Mouse (Mus musculus) telencephalon, adult 2 months (tissue): Measurements from ENCODE around the gene Apba1.

Experiments used
- DNase-seq: peaks from one replicate; pipeline ENCODE4 v3.0.0-alpha.2; 2011; ENCODE audit warnings: low read depth, low spot score

Apba1 gene

DNA sequence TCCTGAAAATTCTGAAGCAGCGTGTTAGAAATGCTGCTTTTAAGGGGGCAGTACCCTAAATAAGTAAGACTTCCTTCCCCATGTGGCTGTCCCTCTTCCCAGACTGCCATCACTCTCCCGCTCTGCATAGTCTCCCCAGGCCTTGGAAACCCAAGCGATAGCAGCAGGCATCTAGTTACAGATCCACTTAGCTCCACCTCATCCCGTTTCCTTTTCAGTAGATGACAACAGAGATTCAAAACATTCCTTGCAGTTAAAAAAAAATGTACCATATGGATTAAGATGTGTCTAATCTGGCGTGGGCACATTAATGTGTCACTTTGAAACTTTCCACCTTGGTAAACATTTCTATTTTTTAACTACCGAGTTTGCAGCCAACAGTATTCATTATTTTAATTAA lies 48.1 kb downstream of the Apba1 start:
- DNase-seq: peak; percentile 44

DNA sequence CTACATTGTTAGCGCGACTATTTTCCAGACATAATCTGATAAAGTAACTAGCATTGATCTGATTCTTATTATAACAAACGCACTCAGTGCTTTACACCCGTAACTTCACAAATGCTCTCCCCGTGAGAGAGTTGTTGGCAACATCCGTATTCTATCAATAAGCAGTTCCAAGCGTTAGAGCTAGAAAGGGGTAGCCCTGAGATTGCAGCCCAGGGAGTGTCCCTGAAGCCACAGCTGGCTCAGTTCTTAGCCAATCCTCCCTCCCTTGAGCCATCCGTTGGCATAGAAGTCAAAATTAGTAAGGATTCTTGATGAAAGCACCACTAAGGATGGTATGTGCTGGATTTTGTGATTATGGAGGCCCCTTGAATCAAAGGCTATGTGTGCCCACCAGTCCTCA lies 48.7 kb downstream of the Apba1 start:
- DNase-seq: no peak

GRCm38 (mm10) chr19:23809236-23809635 lies 50.5 kb downstream of the Apba1 start:
- DNase-seq: no peak

DNA sequence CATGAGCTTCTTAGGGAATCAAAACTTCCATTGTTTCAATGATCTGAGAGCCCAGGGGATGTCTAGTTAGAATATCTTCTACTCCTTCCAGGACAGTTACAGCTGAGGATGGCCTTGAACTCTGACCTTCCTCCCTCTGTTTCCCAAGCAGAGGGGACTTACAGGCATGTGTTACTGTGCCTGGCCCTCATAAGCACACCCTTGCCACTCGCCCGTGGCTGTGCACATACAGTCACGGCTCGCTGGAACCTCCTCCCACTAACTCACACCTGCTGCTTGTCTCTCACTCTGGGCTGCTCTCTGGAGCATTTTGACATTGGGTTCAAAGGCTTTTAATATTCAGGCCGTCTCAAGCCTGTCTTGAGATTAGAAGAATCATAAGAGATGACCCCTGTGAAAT lies 51.8 kb downstream of the Apba1 start:
- no peak for DNase-seq

- no peak for DNase-seq
These were observed 52.3 kb downstream of the Apba1 start for GRCm38 (mm10) chr19:23810976-23811375.

GRCm38 (mm10) chr19:23816762-23817161 lies 58.1 kb downstream of the Apba1 start:
- no peak for DNase-seq

GRCm38 (mm10) chr19:23817196-23817595 lies 58.5 kb downstream of the Apba1 start:
- DNase-seq: no peak

GRCm38 (mm10) chr19:23819882-23820281 lies 61.2 kb downstream of the Apba1 start:
- no peak for DNase-seq

DNA sequence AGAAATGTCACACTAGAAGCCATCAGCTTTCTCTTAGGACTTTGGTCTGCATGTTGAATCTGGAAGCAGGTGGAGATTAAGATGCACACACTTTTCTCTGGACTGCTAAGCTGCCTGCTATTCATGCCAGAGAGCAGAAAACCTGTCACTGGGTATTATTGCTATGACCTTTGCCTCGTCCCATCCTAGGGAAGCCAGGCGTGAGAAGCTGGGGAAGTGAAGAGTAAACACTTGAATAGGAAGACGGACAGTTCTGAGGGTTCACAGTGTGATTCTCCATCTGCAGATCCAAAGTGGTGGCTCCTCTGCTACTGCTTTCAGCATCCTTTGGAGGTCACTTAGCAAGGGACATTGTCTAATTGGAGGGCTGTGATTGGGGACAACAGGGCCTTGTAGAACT lies 63.8 kb downstream of the Apba1 start:
- no peak for DNase-seq

- DNase-seq: no peak
These were observed 64.8 kb downstream of the Apba1 start for GRCm38 (mm10) chr19:23823533-23823932.

DNA sequence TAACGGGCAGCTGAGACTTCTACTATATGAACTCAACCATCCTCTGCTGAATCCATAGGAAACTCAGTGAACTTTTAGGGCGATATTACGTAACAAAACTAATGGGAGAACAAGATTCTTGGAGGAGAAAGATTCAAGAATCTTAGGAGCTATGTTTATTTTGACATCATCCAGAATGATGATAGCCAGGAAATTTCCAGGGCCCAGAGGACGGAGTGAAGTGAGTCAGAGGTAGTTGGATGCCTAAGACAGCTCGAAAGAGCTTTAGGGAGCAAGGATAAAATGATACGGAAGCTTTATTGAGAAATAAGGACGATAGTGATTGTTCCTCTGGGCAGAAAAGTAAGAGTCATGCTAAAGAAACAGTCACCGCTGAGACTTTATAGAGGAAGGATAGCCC lies 67.6 kb downstream of the Apba1 start:
- DNase-seq: no peak

DNA sequence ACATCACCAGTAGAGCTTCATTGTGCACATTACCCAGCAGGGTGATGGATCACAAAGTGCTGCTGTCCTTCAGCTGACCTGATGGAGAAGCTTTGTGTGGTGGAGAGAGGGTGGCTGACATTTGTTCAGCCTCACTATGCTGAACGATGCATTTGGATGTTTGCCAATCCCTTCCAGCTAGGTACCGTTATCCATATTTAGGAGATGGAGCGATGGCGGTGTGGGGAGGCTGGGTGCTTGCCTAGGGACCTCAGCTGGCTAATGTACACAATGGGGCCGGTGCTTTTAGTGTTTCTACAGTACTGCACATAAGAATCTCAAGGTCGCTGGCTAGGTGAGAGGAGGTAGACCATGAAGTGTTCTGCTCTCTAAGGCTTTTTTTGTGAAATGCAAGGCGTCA lies 72.1 kb downstream of the Apba1 start:
- DNase-seq: no peak

DNA sequence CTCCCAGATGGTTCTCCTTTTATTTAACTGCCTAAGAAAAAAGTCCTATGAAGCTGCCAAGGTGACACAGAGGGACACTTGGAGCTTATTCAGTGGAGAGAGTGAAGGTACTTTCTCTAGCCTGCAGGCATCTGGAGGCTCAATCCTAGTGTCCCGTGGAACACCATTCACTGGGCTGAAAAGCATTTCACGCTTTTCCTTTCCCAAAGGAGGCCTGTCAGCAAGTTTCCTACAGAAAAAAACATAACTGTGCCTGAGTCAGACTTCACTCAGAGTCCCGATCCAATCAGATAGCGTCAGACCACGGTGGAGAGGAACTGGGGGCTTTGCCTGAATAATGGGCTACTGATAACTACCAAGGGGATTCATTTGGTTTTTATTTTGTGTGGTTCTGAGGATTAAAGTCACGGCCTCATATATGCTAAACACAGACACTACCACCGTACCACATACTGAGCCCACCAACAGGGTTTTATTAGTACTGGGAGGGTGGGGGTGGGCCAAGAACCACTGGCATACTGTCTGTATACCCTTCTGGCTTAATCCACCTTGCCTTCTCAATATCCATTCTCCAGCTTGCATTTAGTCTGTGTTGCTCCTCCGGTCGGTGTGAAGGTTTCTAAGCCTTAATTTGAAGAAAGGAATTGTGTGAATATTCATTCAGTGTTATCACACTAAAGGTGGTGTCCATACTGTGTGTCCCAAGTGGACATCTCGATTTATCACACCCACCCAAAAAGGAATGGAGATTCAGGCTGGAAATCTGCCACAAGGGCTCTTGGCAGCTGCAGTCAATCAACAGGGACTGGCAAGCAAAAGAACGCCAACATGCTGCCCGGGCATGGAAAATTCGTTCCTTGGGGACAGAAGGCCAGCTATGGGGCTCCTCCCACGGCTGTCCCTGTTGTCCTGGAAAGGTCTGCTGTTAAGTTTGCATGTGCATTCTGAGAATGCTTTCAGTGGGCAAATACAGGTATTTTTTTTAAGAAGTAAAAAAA lies 75.3 kb downstream of the Apba1 start:
- DNase-seq: no peak

DNA sequence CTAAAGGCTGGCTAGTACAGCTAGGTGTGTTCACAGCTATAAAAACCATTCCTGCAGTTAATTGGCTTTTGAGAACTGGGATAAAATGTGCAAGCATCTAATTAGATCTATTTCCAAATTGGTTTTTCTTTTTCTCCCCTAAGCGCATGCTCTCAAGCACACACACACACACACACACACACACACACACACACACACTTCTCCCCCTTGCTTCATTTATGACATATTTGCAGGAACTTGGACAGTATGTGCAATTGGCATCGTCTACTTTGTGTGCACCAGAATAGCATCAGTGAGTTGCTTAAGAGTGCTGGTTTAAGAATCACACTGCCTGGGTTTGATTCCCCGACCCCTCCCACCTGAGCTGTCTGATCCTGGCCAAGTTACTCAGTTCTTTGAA lies 76.0 kb downstream of the Apba1 start:
- DNase-seq: peak; percentile 70

DNA sequence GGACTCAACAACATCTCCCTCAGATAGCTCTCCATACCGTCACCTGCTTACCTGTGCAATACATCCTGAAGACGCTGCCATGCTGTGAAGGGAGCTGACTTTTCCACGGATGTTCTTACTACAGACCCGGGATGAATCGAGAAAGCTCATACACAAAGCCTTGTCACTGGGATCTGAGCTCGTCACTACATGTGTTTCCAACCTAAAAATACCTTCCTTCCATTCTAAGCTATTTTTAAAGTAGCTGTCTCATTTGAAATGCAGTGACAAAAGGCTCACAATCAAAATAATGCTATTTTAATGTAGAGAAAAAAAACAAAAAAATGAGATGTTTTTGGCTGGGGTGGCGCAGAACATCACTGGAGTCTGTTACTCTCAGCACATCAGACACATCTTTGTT lies 97.1 kb downstream of the Apba1 start:
- no peak for DNase-seq

DNA sequence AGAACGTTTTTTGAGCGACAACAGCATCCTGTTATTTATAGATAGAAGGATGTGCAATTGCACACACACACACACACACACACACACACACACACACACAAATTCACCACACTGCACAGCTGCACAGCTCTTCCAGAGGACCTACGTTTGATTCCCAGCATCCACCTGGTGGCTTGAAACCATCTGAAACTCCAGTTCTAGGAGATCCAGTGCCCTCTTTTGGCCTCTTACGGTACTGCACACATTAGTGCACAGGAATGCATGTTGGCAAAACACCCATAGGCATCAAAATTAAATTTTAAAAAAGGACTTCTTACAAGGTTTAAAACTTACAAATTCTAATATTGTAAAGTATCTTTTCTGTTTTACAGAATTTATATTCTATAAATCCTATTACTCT lies 99.4 kb downstream of the Apba1 start:
- DNase-seq: no peak

DNA sequence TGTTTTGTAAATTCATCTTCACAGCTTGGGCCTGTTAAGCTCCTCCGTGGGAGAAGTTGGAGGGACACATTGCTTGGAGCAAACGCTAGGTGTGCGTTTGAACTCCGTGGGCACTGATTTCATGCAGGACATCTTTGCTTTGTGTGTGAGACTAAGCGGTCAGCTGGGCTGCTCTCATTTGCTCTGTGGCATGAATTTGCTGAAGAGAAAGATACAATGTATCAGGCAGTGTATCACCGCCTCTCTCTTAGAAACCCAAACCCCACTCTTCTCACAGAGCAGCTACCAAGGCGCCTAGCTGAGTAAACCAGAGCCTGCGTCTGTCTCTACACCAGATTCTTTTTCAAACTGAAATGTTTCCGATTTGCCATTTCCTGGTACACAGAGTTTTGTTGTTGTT lies 100.1 kb downstream of the Apba1 start:
- DNase-seq: no peak

DNA sequence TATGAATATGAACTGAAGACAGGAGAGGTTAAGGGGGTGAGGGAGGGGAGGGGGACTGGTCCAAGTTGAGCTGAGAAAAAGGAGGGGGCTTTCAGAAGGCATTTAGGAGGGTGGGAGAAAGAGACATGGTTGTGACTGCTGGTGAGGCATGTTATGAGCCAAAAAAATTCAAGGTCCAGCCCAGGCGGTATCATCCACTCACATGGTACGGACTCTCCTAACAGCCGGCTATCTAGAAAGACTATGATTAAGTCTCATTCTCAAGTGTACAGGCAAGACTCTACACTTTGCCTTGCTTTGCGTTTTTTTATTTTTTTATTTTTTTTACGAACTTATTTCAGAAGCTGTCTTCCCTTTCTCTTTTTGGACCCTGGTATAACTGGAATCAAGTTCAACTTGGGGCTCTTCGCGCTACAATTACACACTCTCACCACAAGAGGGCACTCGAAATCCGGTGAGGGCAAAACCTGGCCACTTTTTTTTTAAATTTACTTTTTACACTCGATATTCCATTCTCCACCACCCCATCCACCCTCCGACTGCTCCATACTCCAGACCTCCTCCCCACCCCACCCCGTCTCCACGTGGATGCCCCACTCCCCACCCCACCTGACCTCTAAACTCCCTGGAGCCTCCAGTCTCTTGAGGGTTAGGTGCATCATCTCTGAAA lies 101.6 kb downstream of the Apba1 start:
- DNase-seq: no peak

GRCm38 (mm10) chr19:23862736-23863135 lies 104.0 kb downstream of the Apba1 start:
- no peak for DNase-seq

DNA sequence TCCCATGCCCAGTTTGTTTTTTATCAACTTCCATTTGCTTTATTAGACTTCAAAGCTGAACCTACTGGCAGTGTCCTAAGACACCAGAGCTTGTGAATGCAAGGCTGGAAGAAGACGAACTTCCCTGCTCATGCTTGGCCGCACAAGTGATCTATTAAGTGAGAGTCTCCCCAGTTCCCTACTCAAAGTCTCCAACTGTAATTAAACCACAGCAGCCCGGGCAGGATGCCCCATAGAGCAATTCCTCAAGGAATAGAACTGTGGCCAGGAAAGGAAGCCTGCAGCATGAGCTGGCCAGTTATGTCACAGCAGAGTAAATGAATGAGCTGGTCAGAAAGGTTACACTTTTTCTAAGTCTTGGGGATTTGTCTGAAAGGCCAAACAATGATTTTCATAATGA lies 105.3 kb downstream of the Apba1 start:
- no peak for DNase-seq

GRCm38 (mm10) chr19:23866045-23866444 lies 107.4 kb downstream of the Apba1 start:
- DNase-seq: peak; percentile 78

GRCm38 (mm10) chr19:23867052-23867451 lies 108.4 kb downstream of the Apba1 start:
- DNase-seq: no peak

GRCm38 (mm10) chr19:23867589-23867988 lies 108.9 kb downstream of the Apba1 start:
- peak; percentile 81 for DNase-seq
